Mouse (Mus musculus) brown adipose tissue, adult 24 weeks (tissue): ENCODE measurements around the gene Ccdc142. TPM values are rescaled to one million over a fixed set of nuclear protein-coding genes. Genes with fewer than 3 reads are reported as not detected.

ENCODE experiments used
- H3K27ac ChIP-seq: fragments of 200-500 bp; replicated peaks from 2 replicates; pipeline ENCODE4 v1.5.1; 2012; ENCODE audit warnings: low read depth, mild to moderate bottlenecking, low read length
- H3K4me1 ChIP-seq: fragments of 200-500 bp; 2 replicates; pipeline ENCODE4 v1.6.1; 2012; ENCODE audit warnings: low read length, mixed read lengths; ENCODE audit not compliant: control insufficient read depth, insufficient read depth, insufficient read length
- H3K4me3 ChIP-seq: fragments of 200-500 bp; 2 replicates; pipeline ENCODE4 v1.5.1; 2012; ENCODE audit warnings: low read depth, mild to moderate bottlenecking, low read length, moderate library complexity; ENCODE audit not compliant: insufficient read depth
- polyA plus RNA-seq: library from polyadenylated mRNA; stranded (reverse); fragments of >200 nt; gene quantifications from 2 replicates; pipeline ENCODE4 v1.2.4, GENCODE M21; 2012; ENCODE audit not compliant: missing spikeins, insufficient read depth, insufficient read length

The Ccdc142 gene
- polyA plus RNA-seq = not detected in 2 replicates

DNA sequence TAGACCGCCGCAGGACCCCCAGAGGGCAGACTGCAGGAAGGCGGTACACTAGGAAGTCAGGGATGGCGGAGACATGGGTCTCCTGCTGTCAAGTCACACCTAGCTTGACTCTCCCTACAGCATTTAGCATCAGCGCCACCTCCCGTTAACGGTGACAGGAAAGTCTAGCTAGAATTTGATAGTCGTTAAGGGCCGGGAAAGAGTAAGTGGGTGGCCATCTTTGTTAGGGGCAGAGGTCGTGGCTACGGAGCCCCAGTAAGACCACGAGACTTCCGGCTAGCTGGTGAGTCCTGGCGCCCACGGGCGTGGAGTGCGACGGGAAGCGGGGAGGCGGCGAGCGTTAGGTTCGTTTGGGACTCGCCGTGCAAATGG lies at the start of gene Ccdc142, which contains the start of gene Gm42688:
TSS of gene Ccdc142 (plus strand) at position 286 of the 372 bp plus-strand sequence.
TSS of gene Gm42688 (plus strand) at position 302 of the 372 bp plus-strand sequence.
- Histone ChIP-seq H3K27ac (peak within 1 kb of the TSS; percentile 42), H3K4me1 (peaks cover 6% of the 10 kb centered on the region), H3K4me3 (peak within 1 kb of the TSS; percentile 76)

DNA sequence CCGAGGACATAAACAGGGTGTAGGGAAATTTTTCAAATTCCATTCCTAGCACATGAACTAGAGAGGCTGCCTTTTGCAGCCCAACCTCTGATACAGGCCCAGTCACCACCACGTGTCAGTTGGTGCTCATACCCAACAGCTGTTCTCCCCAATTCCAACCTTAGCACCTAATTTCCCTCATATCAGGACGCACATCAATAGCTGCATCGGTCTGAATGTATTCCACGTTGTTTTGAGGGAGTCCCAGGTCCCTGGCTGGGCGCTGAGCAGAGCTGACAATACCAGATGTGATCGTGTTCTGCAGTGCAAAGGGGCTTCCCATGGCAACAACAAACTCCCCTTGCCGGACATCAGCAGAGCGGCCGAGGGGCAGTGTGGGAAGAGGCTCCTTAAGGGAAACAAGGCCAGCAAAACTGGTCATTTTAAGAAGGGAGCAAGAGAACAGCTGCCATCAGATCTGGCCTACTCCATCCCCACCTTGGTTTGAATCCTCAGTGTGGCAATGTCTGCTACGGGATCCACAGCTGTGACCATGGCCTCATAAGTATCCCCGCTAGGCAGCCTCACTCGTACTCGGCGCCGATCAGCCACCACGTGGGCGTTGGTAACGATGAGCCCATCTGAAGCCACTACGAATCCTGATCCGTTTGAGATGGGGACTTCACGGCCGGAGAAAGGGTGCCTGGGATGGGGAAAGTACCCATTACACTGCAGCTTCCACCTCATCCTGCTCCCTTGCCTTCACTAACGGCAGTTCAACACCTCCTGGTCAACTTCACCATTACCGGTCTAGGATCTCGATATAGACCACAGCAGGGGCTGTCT lies 48.1 kb upstream of the Ccdc142 start:
- H3K27ac ChIP-seq = peak overlapping the region; percentile 2; the same call in 1 of the 2 replicates
- H3K4me1 ChIP-seq = peaks cover 6% of the 10 kb centered on the region
- H3K4me3 ChIP-seq = peak overlapping the region; percentile 82

DNA sequence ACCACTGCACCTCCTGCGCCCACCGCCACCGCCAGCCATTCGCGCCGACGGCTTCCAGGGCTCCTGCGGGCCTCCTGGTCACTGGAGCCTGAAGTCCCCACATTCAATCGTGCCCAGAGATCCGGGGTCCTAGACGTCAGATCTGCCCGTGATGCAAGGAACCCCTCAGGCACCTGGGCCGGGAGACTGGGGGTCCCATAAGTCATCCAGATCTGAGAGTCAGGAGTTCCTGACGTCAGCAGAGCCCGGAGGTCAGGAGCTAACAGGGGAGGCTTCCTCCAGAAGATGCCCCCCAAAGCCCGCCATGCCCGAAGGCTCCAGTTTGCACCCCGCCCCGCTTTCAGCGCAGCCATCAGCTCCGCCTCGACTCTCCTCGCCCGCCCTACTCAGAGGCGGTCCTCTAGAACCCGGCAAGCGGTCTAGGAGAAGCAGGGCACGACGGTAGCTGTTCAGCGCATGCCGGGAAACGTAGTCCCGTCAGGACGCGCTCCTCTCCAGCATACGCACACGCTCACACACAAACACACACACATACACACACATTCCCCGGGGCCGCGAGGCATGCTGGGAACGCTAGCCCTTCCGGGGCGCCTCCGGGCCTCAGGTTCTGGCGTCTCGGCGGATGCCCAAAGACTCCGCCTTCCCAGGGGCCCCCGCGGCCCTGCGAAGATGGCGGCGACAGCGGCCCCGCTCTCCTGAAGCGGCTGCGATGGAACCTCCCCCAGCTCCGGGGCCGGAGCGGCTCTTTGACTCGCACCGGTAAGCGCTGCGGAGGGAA lies 47.1 kb upstream of the Ccdc142 start, which contains the start of gene Aup1:
TSS of gene Aup1 (plus strand) at position 448 of the 778 bp plus-strand sequence.
- Histone ChIP-seq H3K4me3 (peak within 1 kb of the TSS; percentile 82), H3K27ac (peak within 1 kb of the TSS; percentile 63), H3K4me1 (peaks cover 6% of the 10 kb centered on the region)

DNA sequence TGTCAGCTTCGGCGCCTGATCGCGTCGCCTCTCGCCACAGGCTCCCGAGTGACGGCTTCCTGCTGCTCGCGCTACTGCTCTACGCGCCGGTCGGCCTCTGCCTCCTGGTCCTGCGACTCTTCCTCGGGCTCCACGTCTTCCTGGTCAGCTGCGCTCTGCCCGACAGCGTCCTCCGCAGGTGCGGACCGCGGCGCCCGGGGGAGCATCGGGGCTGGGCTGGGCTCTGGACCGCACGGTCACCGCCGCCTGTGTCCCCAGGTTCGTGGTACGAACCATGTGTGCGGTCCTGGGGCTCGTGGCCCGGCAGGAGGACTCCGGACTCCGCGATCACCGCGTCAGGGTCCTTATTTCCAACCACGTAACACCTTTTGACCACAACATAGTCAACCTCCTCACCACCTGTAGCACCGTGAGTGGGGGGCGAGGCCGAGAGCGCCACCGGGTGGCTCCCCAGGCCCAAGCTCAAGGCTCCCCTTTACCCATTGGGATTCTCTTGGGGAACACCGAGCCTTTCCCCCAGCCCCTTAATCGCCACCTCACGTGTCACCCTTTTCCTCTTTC lies 46.5 kb upstream of the Ccdc142 start, which contains the start of gene Htra2:
TSS of gene Htra2 (minus strand) at position 403 of the 561 bp plus-strand sequence.
- Histone ChIP-seq H3K4me3 (peak within 1 kb of the TSS; percentile 82), H3K27ac (peak within 1 kb of the TSS; percentile 63), H3K4me1 (peaks cover 6% of the 10 kb centered on the region)

DNA sequence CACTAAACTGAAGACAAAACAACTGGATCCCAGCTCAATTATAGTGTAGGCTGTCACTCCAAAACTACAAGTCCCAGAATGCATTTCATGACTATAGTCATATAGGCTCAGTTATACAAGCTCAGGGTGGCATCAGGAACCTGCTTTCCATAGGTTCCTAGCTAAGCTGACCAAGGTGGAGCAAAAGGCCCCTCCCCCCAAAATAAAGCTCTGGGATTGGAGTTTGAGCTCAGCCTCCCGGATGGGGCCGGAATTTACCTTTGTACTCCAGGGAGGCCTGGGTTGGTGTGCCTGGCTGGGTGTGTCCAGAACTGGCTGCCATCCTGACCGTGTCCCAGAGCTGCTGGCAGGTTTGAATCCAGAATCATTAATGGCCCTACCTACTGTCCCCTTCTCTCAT lies 43.6 kb upstream of the Ccdc142 start, which contains the start of gene Dqx1:
TSS of gene Dqx1 (plus strand) at position 55 of the 400 bp plus-strand sequence.
- no peak within 1 kb of the TSS for H3K27ac ChIP-seq
- H3K4me1 ChIP-seq = peaks cover 6% of the 10 kb centered on the region
- no peak within 1 kb of the TSS for H3K4me3 ChIP-seq

DNA sequence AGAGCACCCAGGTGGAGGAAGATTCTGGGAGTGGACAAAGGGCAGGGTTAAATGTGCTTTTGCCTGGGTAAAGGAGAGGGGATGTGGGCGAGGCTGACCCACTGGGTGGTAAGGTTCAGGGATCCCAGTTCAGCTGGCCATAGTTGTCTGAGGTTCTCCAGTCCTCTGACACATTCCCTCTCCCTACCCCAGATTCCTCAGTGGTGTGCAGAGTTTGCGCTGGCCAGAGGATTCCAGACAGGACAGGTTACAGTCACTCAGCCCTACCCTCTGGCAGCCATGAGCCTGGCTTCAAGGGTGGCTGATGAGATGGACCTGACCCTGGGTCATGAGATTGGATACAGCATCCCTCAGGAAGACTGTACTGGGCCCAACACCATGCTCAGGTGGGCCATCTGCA lies 42.7 kb upstream of the Ccdc142 start:
- H3K27ac ChIP-seq = no peak overlapping the region
- H3K4me1 ChIP-seq = peaks cover 3% of the 10 kb centered on the region
- no peak overlapping the region for H3K4me3 ChIP-seq

DNA sequence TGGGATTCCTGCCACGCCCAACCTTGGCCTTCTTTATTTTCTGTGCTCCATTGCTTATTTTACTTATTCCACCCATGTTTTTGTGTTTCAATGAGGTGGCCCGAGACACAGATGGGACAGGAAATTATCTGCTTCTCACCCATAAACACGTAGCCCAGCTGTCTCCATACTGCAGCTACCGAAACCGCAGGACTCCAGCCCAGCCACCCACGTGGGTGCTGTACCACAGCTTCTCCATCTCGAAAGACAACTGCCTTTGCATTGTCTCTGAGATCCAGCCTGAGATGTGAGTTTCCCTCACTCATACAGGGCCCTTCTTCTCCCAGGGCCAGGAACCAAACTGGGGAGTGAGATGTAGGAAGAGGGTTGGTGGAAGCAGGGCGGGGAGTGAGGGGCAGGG lies 35.4 kb upstream of the Ccdc142 start:
- H3K27ac ChIP-seq = no peak overlapping the region
- no peak overlapping the region for H3K4me3 ChIP-seq
- no peaks in the 10 kb centered on the region; the same call in 1 of the 2 replicates for H3K4me1 ChIP-seq

DNA sequence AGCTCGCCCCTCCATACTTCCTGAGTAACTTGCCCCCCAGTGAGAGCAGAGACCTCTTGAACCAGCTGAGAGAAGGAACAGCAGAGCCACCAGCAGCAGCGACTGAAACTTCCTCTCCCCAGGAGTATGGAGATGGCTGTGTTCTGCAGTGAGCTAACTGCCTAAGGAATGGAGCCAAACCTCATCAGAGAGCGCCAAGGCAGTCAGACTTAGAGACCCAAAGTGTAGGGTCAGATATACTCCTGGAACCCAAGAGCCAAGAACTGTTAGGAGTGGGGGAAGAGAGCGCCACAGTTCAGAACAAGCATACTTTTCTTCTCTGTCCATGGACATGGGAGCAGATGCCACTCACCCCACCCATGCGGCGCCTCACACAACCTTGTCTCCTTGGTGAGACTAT lies 35.0 kb upstream of the Ccdc142 start:
- Histone ChIP-seq H3K27ac (no peak overlapping the region), H3K4me3 (no peak overlapping the region), H3K4me1 (no peaks in the 10 kb centered on the region; the same call in 1 of the 2 replicates)

DNA sequence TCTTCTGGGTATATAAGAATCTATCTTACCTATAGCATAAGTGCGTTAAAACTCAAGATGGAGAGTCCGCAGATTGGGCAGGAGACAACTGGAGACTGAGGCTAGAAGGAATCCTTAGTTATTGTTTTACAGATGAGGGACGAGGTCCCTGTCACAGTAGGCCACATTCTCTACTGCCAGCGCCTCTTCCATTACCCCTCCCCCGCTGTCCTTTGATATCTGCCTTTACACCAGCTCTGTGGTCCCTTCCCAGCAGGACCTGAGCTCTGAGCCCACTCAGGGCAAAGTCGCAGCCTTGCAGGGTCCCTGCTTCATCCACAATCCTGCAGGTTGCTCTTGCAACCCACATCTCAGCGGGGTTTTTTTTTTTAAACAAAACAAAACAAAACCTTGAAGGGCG lies 33.2 kb upstream of the Ccdc142 start:
- H3K4me1 ChIP-seq = no peaks in the 10 kb centered on the region; the same call in 1 of the 2 replicates
- H3K27ac ChIP-seq = no peak overlapping the region
- H3K4me3 ChIP-seq = no peak overlapping the region

DNA sequence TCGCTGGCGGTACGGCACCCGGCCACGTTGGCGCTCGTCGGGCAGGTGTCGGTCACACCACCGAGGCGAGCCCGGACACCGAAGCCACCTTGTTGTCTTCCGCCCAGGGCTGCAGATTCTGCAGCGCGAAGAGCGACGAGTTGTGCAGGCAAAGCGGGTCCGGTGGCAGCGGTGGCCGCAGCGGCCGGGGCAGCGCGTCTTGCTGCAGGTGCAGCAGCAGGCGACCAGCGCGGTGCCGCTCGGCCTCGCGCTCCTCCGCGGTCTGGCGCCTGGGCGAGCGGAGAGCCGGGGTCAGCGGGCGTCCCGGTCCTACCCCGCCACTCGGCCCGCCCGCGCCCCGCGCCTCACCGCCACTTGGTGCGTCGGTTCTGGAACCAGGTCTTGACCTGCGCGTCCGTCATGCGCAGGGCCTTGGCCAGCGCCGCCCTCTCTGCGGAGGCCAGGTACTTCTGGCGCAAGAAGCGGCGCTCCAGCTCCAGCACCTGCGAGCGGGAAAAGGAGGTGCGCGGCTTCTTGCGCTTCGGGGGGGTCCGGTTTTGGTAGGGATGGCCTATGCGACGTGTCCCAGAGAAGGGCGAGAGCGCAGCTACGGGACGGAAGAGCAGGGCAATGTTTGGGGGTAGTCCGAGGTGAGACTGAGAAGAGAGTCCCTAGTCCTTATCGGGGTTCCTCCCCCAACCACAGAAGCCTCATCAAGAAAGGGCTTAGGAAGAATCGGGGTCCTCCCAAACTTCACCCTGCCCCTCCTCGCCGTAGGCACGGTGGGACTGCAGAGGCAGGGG lies 32.5 kb upstream of the Ccdc142 start:
- Histone ChIP-seq H3K4me3 (peak overlapping the region; percentile 28), H3K4me1 (no peaks in the 10 kb centered on the region; the same call in 1 of the 2 replicates), H3K27ac (no peak overlapping the region)

DNA sequence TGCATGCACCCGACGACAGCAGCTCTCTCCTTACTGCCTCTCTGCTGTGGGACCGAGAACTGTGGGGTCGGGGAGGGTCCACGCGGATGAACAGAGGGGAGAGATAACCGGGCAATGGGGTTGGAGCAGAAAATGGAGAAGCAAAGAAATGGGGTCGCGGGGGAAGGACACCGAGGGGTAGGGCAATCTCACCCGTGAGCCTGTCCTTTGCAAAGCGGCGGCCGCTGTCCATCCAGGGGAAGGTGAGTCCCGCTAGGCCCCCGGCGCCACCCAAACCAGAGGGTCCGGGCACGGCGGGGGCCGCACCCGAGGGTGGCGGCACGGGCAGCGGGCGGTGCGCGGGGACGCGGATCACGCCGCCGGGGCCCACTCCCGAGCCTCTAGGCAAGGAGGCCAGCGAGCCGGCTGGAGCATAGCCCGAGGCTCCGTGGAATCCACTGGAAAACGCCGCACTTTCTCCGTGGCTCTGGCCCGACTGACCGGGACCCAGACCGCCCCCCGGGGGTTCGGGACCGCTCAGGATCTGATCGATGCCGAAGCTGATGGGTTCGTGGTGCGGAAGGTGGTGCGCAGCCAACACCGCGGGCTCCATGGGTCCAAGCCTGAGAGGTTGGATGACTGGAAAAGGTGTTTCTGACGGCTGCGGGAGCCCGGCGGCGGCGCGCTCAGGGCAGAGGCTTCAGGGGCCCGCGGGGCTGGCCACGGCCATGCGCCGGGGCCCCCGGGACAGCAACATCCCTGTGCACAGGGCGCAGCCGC lies 31.7 kb upstream of the Ccdc142 start:
- peak overlapping the region; percentile 28 for H3K4me3 ChIP-seq
- H3K27ac ChIP-seq = no peak overlapping the region
- H3K4me1 ChIP-seq = no peaks in the 10 kb centered on the region; the same call in 1 of the 2 replicates

DNA sequence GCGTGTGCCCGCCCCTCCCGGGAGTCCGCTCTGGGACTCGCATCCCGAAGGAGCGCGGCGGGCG lies 31.3 kb upstream of the Ccdc142 start, which contains the start of gene Tlx2:
TSS of gene Tlx2 (minus strand) at position 47 of the 64 bp plus-strand sequence.
- no peak within 1 kb of the TSS for H3K27ac ChIP-seq
- peak within 1 kb of the TSS; percentile 28 for H3K4me3 ChIP-seq
- H3K4me1 ChIP-seq = no peaks in the 10 kb centered on the region; the same call in 1 of the 2 replicates

DNA sequence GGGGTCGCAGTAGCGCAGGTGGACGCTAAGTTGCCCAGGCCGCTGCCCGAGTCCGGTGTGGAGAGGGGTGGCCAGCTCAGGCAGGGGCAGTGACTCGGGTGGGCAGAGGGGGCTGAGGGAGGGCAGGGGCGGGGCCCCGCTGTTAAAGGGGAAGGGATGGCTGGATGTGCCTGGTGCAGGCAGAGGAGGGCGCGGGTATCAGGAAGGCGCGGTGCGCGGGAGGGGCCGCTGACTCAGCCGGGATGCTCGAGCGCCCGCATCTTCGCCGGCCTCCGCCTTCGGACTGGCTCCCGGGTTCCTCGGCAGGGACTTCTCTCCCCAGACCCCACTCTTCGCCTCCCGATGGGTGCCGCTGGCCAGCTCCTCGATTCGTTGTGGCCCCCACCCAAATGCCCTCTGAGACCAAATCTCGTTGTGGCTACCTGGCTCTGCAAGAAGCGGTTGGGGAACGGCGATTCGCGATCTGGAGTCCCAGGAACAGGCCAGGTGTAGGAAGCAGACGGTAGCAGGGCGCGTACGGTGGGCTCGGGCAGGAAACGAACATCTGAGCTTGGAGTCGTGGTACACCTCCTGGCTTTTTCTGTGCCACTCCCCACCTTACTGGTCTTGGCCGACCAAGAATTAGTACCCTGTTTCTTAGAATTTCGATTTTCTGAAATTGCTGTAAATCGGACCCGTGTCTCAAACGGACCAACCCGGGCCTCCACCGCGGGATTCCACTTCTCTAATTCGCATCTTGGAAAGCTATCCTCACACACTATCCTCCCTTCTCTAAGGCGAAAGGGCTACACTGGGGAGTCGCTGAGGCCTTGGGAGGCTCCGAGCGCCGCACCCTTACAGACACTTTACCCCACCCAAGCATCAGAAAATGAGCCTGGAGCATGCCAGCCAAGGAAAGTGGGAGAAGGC lies 30.8 kb upstream of the Ccdc142 start:
- Histone ChIP-seq H3K4me1 (no peaks in the 10 kb centered on the region; the same call in 1 of the 2 replicates), H3K27ac (no peak overlapping the region), H3K4me3 (no peak overlapping the region)
